Mouse (Mus musculus) heart, embryonic 13.5 days (tissue): Measurements from ENCODE around the gene Anks1b. TPM values are rescaled to one million over a fixed set of nuclear protein-coding genes. Genes with fewer than 3 reads are reported as not detected.
A peak's percentile ranks its signal among the peaks of the same experiment; 100 is the strongest.

Experiments used
- ATAC-seq: fragments of 200-750 bp; cut with Nextera tagmentation; 2 replicates; pipeline ENCODE4 v1.8.0; 2017; ENCODE audit warnings: moderate TSS enrichment; ENCODE audit not compliant: insufficient number of reproducible peaks, low FRiP score, low TSS enrichment; ENCODE audit errors: extremely low read depth
- H3K27ac ChIP-seq: fragments of 300-500 bp; sonication (generic); replicated peaks from 2 replicates; pipeline ENCODE4 v1.5.1; 2015; ENCODE audit warnings: moderate library complexity, mild to moderate bottlenecking, inconsistent platforms
- H3K27me3 ChIP-seq: fragments of 300-500 bp; sonication (generic); replicated peaks from 2 replicates; pipeline ENCODE4 v1.6.1; 2015; ENCODE audit warnings: mild to moderate bottlenecking, inconsistent platforms
- H3K36me3 ChIP-seq: fragments of 300-500 bp; sonication (generic); 2 replicates; pipeline ENCODE4 v1.6.1; 2015; ENCODE audit warnings: mild to moderate bottlenecking, inconsistent platforms
- H3K4me1 ChIP-seq: fragments of 300-500 bp; sonication (generic); 2 replicates; pipeline ENCODE4 v1.6.1; 2015; ENCODE audit warnings: inconsistent platforms
- H3K4me2 ChIP-seq: fragments of 300-500 bp; sonication (generic); 2 replicates; pipeline ENCODE4 v1.6.1; 2015; ENCODE audit warnings: inconsistent platforms, mild to moderate bottlenecking, moderate library complexity
- H3K4me3 ChIP-seq: fragments of 300-500 bp; sonication (generic); 2 replicates; pipeline ENCODE4 v1.5.1; 2015; ENCODE audit warnings: moderate library complexity, mild to moderate bottlenecking, inconsistent platforms
- H3K9ac ChIP-seq: fragments of 300-500 bp; sonication (generic); 2 replicates; pipeline ENCODE4 v1.6.1; 2015; ENCODE audit warnings: inconsistent platforms, mild to moderate bottlenecking, moderate library complexity
- H3K9me3 ChIP-seq: fragments of 300-500 bp; sonication (generic); 2 replicates; pipeline ENCODE4 v1.6.1; 2016; ENCODE audit warnings: inconsistent platforms
- WGBS: fragments of 180-500 bp; shearing (Covaris S2); methylation state at CpG from one replicate; pipeline ENCODE4 v1.1.7; 2015; ENCODE audit warnings: mixed read lengths; 5-methylcytosine and 5-hydroxymethylcytosine counted together
- polyA plus RNA-seq: library from polyadenylated mRNA; unstranded; fragments of >200 nt; fragmentation: Nextera tagmentation; extraction: Ambion mirVana; gene quantifications from 2 replicates; pipeline ENCODE4 v1.2.1, GENCODE M21; 2015

The Anks1b gene
- polyA plus RNA-seq, 1 experiment from 2014 or later: 0.64 TPM

- WGBS: 84% methylated on average over 18 of the region's 18 CpGs
- H3K36me3 ChIP-seq: no peaks in the 10 kb centered on the region
- H3K9ac ChIP-seq: no peak overlapping the region
- no peaks in the 10 kb centered on the region for H3K9me3 ChIP-seq
- H3K27me3 ChIP-seq: no peaks in the 10 kb centered on the region
- no peaks in the 10 kb centered on the region for H3K4me1 ChIP-seq
- no peak overlapping the region for H3K4me3 ChIP-seq
- H3K27ac ChIP-seq: no peak overlapping the region
- no peak overlapping the region for H3K4me2 ChIP-seq
- no peak for ATAC-seq
Observed at GRCm38 (mm10) chr10:90947608-90948373, 1074.5 kb downstream of the Anks1b start.

GRCm38 (mm10) chr10:90953103-90953709 is 1079.9 kb downstream of the Anks1b start:
- H3K36me3 ChIP-seq: no peaks in the 10 kb centered on the region
- 79% methylated on average over 15 of the region's 15 CpGs for WGBS
- ATAC-seq: no peak
- H3K27ac ChIP-seq: no peak overlapping the region
- H3K9ac ChIP-seq: no peak overlapping the region
- no peaks in the 10 kb centered on the region for H3K9me3 ChIP-seq
- H3K4me3 ChIP-seq: no peak overlapping the region
- no peak overlapping the region for H3K4me2 ChIP-seq
- H3K27me3 ChIP-seq: no peaks in the 10 kb centered on the region
- no peaks in the 10 kb centered on the region for H3K4me1 ChIP-seq

DNA sequence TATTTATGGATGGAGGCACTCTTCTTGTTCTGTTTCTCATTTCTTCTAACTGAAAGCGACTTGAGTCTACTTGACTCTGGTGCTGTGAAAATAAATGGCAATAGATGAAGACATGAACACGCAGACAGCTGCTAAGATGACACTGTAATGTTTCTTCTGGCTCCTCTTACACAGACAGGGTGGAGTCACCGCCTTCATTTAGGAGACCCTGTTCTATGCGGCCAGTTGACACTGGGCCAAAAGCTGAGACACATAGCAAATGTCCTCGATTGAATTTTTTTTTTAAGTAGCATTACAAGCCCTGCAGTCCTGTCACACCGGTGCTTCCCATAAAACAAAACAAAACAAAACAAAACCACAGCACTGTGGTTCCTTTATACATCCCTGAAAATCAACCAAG is 1080.5 kb downstream of the Anks1b start:
- Histone ChIP-seq H3K4me1 (no peaks in the 10 kb centered on the region), H3K9ac (no peak overlapping the region), H3K4me3 (no peak overlapping the region), H3K27me3 (no peaks in the 10 kb centered on the region), H3K27ac (no peak overlapping the region), H3K9me3 (no peaks in the 10 kb centered on the region), H3K36me3 (no peaks in the 10 kb centered on the region), H3K4me2 (no peak overlapping the region)
- 67% methylated on average over 6 of the region's 6 CpGs for WGBS
- no peak for ATAC-seq

GRCm38 (mm10) chr10:90960374-90960773 is 1087.1 kb downstream of the Anks1b start:
- H3K4me1 ChIP-seq: no peaks in the 10 kb centered on the region
- no peak for ATAC-seq
- H3K27me3 ChIP-seq: peaks cover 13% of the 10 kb centered on the region
- no peak overlapping the region for H3K4me2 ChIP-seq
- no peaks in the 10 kb centered on the region for H3K9me3 ChIP-seq
- H3K9ac ChIP-seq: no peak overlapping the region
- WGBS: 69% methylated on average over 7 of the region's 7 CpGs
- no peak overlapping the region for H3K4me3 ChIP-seq
- no peaks in the 10 kb centered on the region for H3K36me3 ChIP-seq
- no peak overlapping the region for H3K27ac ChIP-seq

DNA sequence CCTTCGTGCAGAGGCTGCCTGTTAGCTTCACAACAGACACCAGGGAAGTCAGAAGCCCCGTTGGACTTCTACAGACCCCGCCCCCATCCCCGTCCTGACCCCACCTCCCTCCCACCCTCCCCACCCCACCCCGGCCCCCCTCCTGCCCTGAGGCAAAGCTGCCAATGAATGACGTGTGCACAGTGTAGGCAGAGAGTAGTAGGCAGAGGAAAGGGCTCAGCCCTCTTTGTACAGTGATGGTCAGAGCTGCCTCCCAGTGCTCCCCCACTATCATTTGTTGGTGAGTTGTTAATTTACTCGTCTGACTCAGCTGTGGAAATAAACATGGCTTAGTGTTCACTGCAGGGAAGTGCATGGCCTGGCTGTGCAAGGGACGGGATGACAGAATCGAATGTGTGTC is 1091.2 kb downstream of the Anks1b start:
- H3K27me3 ChIP-seq: peaks cover 54% of the 10 kb centered on the region
- no peak for ATAC-seq
- H3K27ac ChIP-seq: no peak overlapping the region
- H3K36me3 ChIP-seq: no peaks in the 10 kb centered on the region
- 18% methylated on average over 9 of the region's 9 CpGs for WGBS
- peaks cover 4% of the 10 kb centered on the region for H3K4me1 ChIP-seq
- no peak overlapping the region for H3K9ac ChIP-seq
- H3K9me3 ChIP-seq: no peaks in the 10 kb centered on the region
- H3K4me2 ChIP-seq: peak overlapping the region; percentile 20; the same call in 1 of the 2 replicates
- no peak overlapping the region for H3K4me3 ChIP-seq

- no peak for ATAC-seq
- H3K27ac ChIP-seq: no peak overlapping the region
- H3K9me3 ChIP-seq: no peaks in the 10 kb centered on the region
- no peaks in the 10 kb centered on the region for H3K36me3 ChIP-seq
- H3K27me3 ChIP-seq: peaks cover 65% of the 10 kb centered on the region
- peaks cover 12% of the 10 kb centered on the region for H3K4me1 ChIP-seq
- no peak overlapping the region for H3K4me2 ChIP-seq
- WGBS: 51% methylated on average over 14 of the region's 14 CpGs
- H3K9ac ChIP-seq: no peak overlapping the region
- no peak overlapping the region for H3K4me3 ChIP-seq
Observed at GRCm38 (mm10) chr10:90965671-90966315, 1092.5 kb downstream of the Anks1b start.

GRCm38 (mm10) chr10:90966821-90967220 is 1093.5 kb downstream of the Anks1b start:
- Histone ChIP-seq H3K27ac (no peak overlapping the region), H3K36me3 (no peaks in the 10 kb centered on the region), H3K4me2 (no peak overlapping the region), H3K9ac (no peak overlapping the region), H3K9me3 (no peaks in the 10 kb centered on the region), H3K4me1 (peaks cover 12% of the 10 kb centered on the region), H3K4me3 (no peak overlapping the region), H3K27me3 (peaks cover 70% of the 10 kb centered on the region)
- WGBS: 12% methylated on average over 9 of the region's 9 CpGs
- no peak for ATAC-seq

DNA sequence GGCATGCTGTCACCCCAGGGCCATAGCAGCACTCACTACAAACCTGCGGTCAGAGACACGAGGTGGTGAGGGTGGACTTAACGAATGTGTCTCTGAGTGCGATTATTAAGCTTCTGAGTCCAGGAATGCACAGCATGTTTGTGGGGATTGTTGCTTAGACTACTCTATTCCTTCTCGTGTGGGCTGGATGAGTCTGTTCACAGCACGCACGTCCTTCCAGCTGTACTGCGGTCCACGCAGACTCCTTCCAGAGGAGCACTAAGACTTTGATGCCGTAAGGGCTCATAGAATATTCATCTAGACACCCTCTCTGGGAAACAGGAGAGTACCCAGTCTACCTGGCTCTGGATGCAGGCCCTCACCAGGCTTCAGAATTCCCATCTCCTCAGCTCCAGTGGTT is 1094.9 kb downstream of the Anks1b start:
- 87% methylated on average over 10 of the region's 10 CpGs for WGBS
- no peak overlapping the region for H3K9ac ChIP-seq
- no peak for ATAC-seq
- H3K4me2 ChIP-seq: no peak overlapping the region
- H3K4me3 ChIP-seq: no peak overlapping the region
- H3K9me3 ChIP-seq: no peaks in the 10 kb centered on the region
- H3K36me3 ChIP-seq: no peaks in the 10 kb centered on the region
- peaks cover 73% of the 10 kb centered on the region for H3K27me3 ChIP-seq
- H3K4me1 ChIP-seq: peaks cover 12% of the 10 kb centered on the region
- H3K27ac ChIP-seq: no peak overlapping the region

DNA sequence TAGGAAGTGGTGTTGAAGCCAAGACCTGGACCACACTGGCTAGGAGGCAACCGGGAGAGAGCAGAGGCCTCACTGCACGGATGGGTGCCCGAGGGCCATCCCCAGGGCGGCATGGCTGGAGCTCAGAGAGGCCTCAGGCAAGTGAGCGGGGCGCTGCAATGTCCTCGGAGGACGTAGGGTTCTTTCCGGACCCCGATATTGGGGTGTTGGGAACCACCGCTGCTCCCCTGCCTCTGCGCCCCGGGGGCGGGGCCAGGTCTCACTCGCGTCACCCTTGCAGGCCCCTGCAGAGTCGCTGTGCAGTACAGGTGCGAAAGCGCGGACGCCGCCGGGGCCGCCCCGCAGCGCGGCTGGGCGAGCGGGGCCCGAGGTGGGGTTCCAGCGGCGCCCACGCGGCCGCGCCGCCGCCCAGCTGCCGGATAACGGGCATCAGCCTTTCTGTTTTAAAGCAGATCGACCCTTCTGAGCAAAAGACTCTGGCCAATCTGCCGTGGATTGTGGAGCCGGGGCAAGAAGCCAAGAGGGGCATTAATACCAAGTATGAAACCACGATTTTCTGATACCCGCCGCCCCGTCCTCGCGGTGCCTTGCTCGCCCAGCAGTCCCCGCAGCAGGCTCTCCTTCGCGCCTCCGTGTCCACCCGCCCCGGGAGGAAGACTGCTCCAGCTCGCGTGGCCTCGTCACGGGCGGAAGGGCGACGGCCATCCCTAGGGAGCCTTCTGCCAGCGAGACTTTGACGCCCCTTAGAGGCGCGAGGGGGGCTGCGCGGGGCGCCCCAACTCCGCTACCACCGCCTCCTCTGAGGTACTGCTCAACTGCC is 1096.3 kb downstream of the Anks1b start:
- Histone ChIP-seq H3K9me3 (no peaks in the 10 kb centered on the region), H3K27ac (no peak overlapping the region), H3K27me3 (peaks cover 72% of the 10 kb centered on the region), H3K9ac (peak overlapping the region; percentile 75), H3K4me2 (peak overlapping the region; percentile 96), H3K4me3 (peak overlapping the region; percentile 60), H3K4me1 (peaks cover 12% of the 10 kb centered on the region), H3K36me3 (no peaks in the 10 kb centered on the region)
- WGBS: 3% methylated on average over 72 of the region's 72 CpGs
- no peak for ATAC-seq

GRCm38 (mm10) chr10:90970560-90970959 is 1097.3 kb downstream of the Anks1b start:
- H3K9ac ChIP-seq: no peak overlapping the region
- H3K4me2 ChIP-seq: no peak overlapping the region
- no peaks in the 10 kb centered on the region for H3K9me3 ChIP-seq
- no peak overlapping the region for H3K4me3 ChIP-seq
- H3K36me3 ChIP-seq: no peaks in the 10 kb centered on the region
- H3K4me1 ChIP-seq: peaks cover 12% of the 10 kb centered on the region
- WGBS: 40% methylated on average over 4 of the region's 4 CpGs
- H3K27ac ChIP-seq: no peak overlapping the region
- ATAC-seq: no peak
- H3K27me3 ChIP-seq: peaks cover 62% of the 10 kb centered on the region

- Histone ChIP-seq H3K4me2 (no peak overlapping the region), H3K9me3 (no peaks in the 10 kb centered on the region), H3K27me3 (peaks cover 31% of the 10 kb centered on the region), H3K4me1 (peaks cover 12% of the 10 kb centered on the region), H3K36me3 (no peaks in the 10 kb centered on the region), H3K27ac (no peak overlapping the region), H3K9ac (no peak overlapping the region), H3K4me3 (no peak overlapping the region)
- WGBS: 60% methylated on average over 2 of the region's 2 CpGs
- no peak for ATAC-seq
Observed at GRCm38 (mm10) chr10:90974084-90974483, 1100.8 kb downstream of the Anks1b start.
